Mouse (Mus musculus) intestine, embryonic 14.5 days (tissue): ENCODE data around the gene Arid4a. TPM values are rescaled to one million over a fixed set of nuclear protein-coding genes. Genes with fewer than 3 reads are reported as not detected.

ENCODE experiments used
- ATAC-seq: fragments of 200-750 bp; cut with Nextera tagmentation; replicated peaks from 2 replicates; pipeline ENCODE4 v1.8.0; 2017; ENCODE audit warnings: low read depth, moderate number of reproducible peaks, moderate TSS enrichment, moderate library complexity; ENCODE audit not compliant: low FRiP score, low TSS enrichment
- DNase-seq: peaks from one replicate; pipeline ENCODE4 v3.0.0-alpha.2; 2018; ENCODE audit warnings: low spot score
- H3K27ac ChIP-seq: fragments of 300-500 bp; sonication (generic); 2 replicates; pipeline ENCODE4 v1.5.1; 2014; ENCODE audit warnings: low read depth, mild to moderate bottlenecking, control low read depth
- H3K27me3 ChIP-seq: fragments of 300-500 bp; sonication (generic); replicated peaks from 2 replicates; pipeline ENCODE4 v1.6.1; 2014; ENCODE audit warnings: low read length, control low read depth; ENCODE audit not compliant: control insufficient read depth, insufficient read depth
- H3K36me3 ChIP-seq: fragments of 300-500 bp; sonication (generic); 2 replicates; pipeline ENCODE4 v1.6.1; 2014; ENCODE audit warnings: low read length, control low read depth; ENCODE audit not compliant: control insufficient read depth, insufficient read depth
- H3K4me1 ChIP-seq: fragments of 300-500 bp; sonication (generic); replicated peaks from 2 replicates; pipeline ENCODE4 v1.6.1; 2014; ENCODE audit warnings: low read length, control low read depth, mixed read lengths; ENCODE audit not compliant: control insufficient read depth, insufficient read depth
- H3K4me2 ChIP-seq: fragments of 300-500 bp; sonication (generic); 2 replicates; pipeline ENCODE4 v1.6.1; 2014; ENCODE audit warnings: low read length
- H3K4me3 ChIP-seq: fragments of 300-500 bp; sonication (generic); 2 replicates; pipeline ENCODE4 v1.5.1; 2014; ENCODE audit warnings: low read depth, low read length, control low read depth, mixed read lengths
- H3K9ac ChIP-seq: fragments of 300-500 bp; sonication (generic); 2 replicates; pipeline ENCODE4 v1.6.1; 2014; ENCODE audit warnings: mild to moderate bottlenecking, low read length
- H3K9me3 ChIP-seq: fragments of 300-500 bp; sonication (generic); 2 replicates; pipeline ENCODE4 v1.6.1; 2016; ENCODE audit warnings: low read length, control low read depth; ENCODE audit not compliant: control insufficient read depth
- WGBS: fragments of 180-500 bp; shearing (Covaris S2); extraction: QIAGEN DNeasy Blood & Tissue Kit; methylation state at CpG from one replicate; pipeline ENCODE4 v1.1.7; 2014; 5-methylcytosine and 5-hydroxymethylcytosine counted together
- polyA plus RNA-seq: library from polyadenylated mRNA; unstranded; fragments of >200 nt; fragmentation: Nextera tagmentation; extraction: Ambion mirVana; gene quantifications from 2 replicates; pipeline ENCODE4 v1.2.1, GENCODE M21; 2014

Arid4a gene
- polyA plus RNA-seq, 1 experiment from 2014 or later = 34.6 TPM

- ATAC-seq (no peak), DNase-seq (no peak)
- H3K4me2 ChIP-seq = no peak overlapping the region
- H3K36me3 ChIP-seq = peaks cover 54% of the 10 kb centered on the region
- H3K4me3 ChIP-seq = no peak overlapping the region
- H3K9ac ChIP-seq = no peak overlapping the region
- H3K9me3 ChIP-seq = no peaks in the 10 kb centered on the region
- H3K27ac ChIP-seq = no peak overlapping the region
- 80% methylated on average over 5 of the region's 6 CpGs for WGBS
- H3K4me1 ChIP-seq = peaks cover under 1% of the 10 kb centered on the region; the same call in 1 of the 2 replicates
- H3K27me3 ChIP-seq = no peaks in the 10 kb centered on the region
Observed at GRCm38 (mm10) chr12:71003760-71004426, 11.9 kb upstream of the Arid4a start.

DNA sequence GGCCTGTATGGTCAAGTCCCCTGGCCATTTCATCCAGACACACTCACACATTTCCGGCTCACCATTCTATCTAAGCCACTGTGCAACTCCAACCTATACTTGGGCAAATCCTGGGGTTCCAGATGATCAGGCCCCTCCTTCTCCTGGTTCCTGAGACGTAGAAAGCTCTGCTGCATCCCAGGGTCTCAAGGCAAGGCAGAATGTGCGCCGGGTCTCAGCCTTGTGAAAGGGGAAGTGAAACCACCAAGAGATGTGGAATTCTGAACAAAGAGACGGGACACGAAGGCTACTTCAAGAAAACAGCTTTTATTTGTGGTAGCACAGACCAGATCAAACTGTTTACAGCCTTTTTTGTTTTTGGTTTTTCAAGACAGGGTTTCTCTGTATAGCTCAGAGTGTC lies 9.6 kb upstream of the Arid4a start:
- Histone ChIP-seq H3K4me3 (no peak overlapping the region), H3K27me3 (no peaks in the 10 kb centered on the region), H3K36me3 (peaks cover 76% of the 10 kb centered on the region), H3K9ac (no peak overlapping the region), H3K4me2 (no peak overlapping the region), H3K27ac (no peak overlapping the region), H3K4me1 (no peaks in the 10 kb centered on the region), H3K9me3 (no peaks in the 10 kb centered on the region)
- ATAC-seq = no peak
- 94% methylated on average over 6 of the region's 6 CpGs for WGBS
- DNase-seq = no peak

DNA sequence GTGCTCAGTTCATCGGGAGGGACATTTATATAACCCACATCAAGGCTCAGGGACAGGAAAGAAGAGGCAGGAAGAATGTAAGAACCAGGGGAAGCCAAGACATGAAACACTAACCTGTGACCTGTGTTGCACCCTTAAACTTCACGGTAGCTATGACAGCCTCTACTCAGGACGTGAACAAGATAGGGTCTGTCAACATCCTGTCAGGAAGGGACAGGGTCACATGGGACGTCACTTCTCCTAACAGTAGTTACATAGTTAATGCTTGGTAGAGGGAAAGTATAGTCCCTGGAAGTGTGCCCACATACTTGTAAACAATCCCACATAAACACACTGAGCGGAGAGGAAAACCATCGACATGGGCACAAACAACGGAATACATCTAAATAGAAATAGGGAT lies 8.9 kb upstream of the Arid4a start:
- no peak for ATAC-seq
- no peak overlapping the region for H3K27ac ChIP-seq
- H3K9me3 ChIP-seq = no peaks in the 10 kb centered on the region
- H3K27me3 ChIP-seq = no peaks in the 10 kb centered on the region
- no peak overlapping the region for H3K4me3 ChIP-seq
- H3K4me2 ChIP-seq = no peak overlapping the region
- H3K9ac ChIP-seq = no peak overlapping the region
- H3K36me3 ChIP-seq = peaks cover 79% of the 10 kb centered on the region
- H3K4me1 ChIP-seq = no peaks in the 10 kb centered on the region; the same call in 1 of the 2 replicates
- 78% methylated on average over 7 of the region's 7 CpGs for WGBS
- no peak for DNase-seq

- ATAC-seq (no peak), DNase-seq (no peak)
- H3K27me3 ChIP-seq = no peaks in the 10 kb centered on the region
- 52% methylated on average over 4 of the region's 4 CpGs for WGBS
- no peak overlapping the region for H3K4me2 ChIP-seq
- peaks cover 13% of the 10 kb centered on the region for H3K4me1 ChIP-seq
- no peak overlapping the region for H3K9ac ChIP-seq
- no peak overlapping the region for H3K4me3 ChIP-seq
- H3K9me3 ChIP-seq = no peaks in the 10 kb centered on the region
- no peak overlapping the region for H3K27ac ChIP-seq
- peaks cover 82% of the 10 kb centered on the region for H3K36me3 ChIP-seq
Observed at GRCm38 (mm10) chr12:71009769-71010168, 6.0 kb upstream of the Arid4a start.

DNA sequence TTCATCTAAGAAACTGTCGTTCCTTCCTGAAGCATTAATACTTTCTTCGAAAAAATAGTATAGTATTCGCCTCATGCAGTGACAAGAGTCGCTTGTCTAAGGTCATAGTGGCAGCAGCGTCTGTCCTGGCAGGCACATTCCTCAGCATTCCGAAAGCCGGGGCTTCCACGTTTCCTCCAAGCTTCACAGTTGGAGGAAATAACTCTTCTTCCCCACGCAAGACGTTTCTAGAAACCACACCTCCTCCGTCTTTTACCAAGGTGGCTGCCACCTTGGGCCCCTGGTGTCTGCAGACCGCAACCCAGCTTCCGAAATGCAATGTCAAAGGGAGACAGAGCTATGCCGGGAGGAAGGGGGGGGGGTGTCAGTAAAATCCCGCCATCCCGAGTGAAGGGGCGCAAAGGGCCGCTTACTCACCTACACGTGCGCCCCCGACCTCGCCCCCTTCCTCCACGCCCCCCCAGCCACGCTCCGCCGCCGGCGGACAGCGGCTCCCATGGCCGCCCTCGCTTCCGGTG lies 886 bp upstream of the Arid4a start:
- Histone ChIP-seq H3K36me3 (peaks cover 45% of the 10 kb centered on the region), H3K27ac (peak overlapping the region; percentile 95), H3K9me3 (no peaks in the 10 kb centered on the region), H3K27me3 (no peaks in the 10 kb centered on the region), H3K4me2 (peak overlapping the region; percentile 88), H3K4me3 (peak overlapping the region; percentile 99), H3K4me1 (peaks cover 17% of the 10 kb centered on the region), H3K9ac (peak overlapping the region; percentile 73)
- DNase-seq (no peak), ATAC-seq (no peak; the same call in 1 of the 2 replicates)
- 1% methylated on average over 29 of the region's 32 CpGs for WGBS

- WGBS = 0% methylated on average over 12 of the region's 33 CpGs
Observed at GRCm38 (mm10) chr12:71016211-71016502, 367 bp downstream of the Arid4a start.

GRCm38 (mm10) chr12:71016503-71017241 lies 882 bp downstream of the Arid4a start:
- H3K27me3 ChIP-seq = no peaks in the 10 kb centered on the region
- peaks cover 47% of the 10 kb centered on the region for H3K36me3 ChIP-seq
- H3K9ac ChIP-seq = peak overlapping the region; percentile 90
- 1% methylated on average over 44 of the region's 82 CpGs for WGBS
- peak overlapping the region; percentile 64 for H3K4me2 ChIP-seq
- ATAC-seq = 0 out of 2 replicates have a peak, but pooled peaks have one; percentile 16
- H3K9me3 ChIP-seq = no peaks in the 10 kb centered on the region
- peak; percentile 79 for DNase-seq
- peaks cover 17% of the 10 kb centered on the region for H3K4me1 ChIP-seq
- peak overlapping the region; percentile 96 for H3K27ac ChIP-seq
- H3K4me3 ChIP-seq = peak overlapping the region; percentile 99

More at GRCm38 (mm10) chr12:71016211-71016502, 367 bp downstream of the Arid4a start:
- ATAC-seq (peak; percentile 1), DNase-seq (peak; percentile 80)
- Histone ChIP-seq H3K27me3 (no peaks in the 10 kb centered on the region), H3K9ac (peak overlapping the region; percentile 90), H3K4me2 (peak overlapping the region; percentile 64), H3K4me3 (peak overlapping the region; percentile 99), H3K4me1 (peaks cover 17% of the 10 kb centered on the region), H3K36me3 (peaks cover 44% of the 10 kb centered on the region), H3K9me3 (no peaks in the 10 kb centered on the region), H3K27ac (peak overlapping the region; percentile 96)

DNA sequence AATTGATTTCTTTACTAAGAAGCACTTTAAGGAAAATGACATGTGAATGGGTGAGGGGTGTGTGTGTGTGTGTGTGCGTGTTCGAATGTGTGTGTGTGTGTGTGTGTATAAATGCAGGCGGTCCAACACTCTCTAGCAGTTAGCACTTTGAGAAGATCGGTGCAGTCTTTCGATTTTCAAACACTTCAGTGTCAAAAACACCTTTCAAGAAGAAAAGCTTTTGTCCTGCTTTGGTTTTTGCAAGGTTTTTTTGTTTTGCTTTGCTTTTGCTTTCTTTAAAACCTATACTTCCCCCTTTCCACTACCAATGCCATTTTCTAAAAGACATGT lies 1.4 kb downstream of the Arid4a start:
- Histone ChIP-seq H3K9me3 (no peaks in the 10 kb centered on the region), H3K36me3 (peaks cover 46% of the 10 kb centered on the region), H3K9ac (peak overlapping the region; percentile 90), H3K4me1 (peaks cover 17% of the 10 kb centered on the region), H3K27ac (peak overlapping the region; percentile 96; the same call in 1 of the 2 replicates), H3K27me3 (no peaks in the 10 kb centered on the region), H3K4me3 (peak overlapping the region; percentile 99), H3K4me2 (peak overlapping the region; percentile 64)
- no peak for DNase-seq
- ATAC-seq = no peak
- 12% methylated on average over 5 of the region's 5 CpGs for WGBS
